Mouse (Mus musculus): ENCODE measurements around the gene 6820408C15Rik. TPM values are rescaled to one million over a fixed set of nuclear protein-coding genes. Genes with fewer than 3 reads are reported as not detected.

Gene 6820408C15Rik
- total RNA-seq (2023): not detected

DNA sequence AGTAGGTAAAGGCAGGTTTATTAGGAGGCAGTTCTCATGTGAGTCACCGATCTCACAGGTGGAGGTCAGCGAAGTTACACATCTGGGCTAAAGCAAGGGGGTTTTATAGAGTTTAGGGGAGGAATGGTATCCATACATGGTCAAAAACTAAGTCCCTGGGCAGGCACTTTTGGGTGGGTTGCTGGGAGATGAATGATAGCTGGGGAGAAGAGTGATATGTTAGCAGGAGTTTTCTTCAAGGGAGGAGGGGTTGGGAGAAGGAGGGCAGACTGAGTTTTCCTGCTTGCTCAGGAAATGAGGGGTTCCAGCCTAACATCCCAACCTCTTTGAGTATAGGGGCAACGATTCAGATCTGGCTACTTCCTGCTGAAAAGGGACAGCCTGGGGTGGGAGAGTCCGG is at the start of gene 6820408C15Rik:
6820408C15Rik (plus strand) TSS at position 301 of the 400 bp plus-strand sequence.

DNA sequence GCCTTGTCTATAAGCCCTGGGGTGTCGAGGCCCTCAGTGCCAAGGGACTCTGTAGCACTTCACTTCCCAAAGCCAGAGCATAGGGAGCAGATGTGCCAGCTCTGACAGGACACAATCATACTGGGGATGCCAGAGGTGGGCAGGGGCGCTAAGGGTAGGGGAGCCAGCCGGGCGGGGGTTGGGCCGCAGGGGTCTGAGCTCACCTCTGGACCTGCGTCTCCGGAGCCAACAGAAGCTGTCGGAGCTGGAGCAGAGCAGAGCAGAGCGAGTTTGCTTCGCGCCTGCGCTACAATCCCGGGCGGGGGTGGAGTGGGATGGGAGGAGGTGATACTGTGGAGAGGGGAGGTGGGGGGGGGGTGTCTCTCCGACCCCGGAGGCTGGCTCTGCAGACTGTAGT is 39.0 kb upstream of the 6820408C15Rik start, which contains the start of gene Nrsn2:
Nrsn2 (minus strand) TSS at position 294 of the 397 bp plus-strand sequence.

DNA sequence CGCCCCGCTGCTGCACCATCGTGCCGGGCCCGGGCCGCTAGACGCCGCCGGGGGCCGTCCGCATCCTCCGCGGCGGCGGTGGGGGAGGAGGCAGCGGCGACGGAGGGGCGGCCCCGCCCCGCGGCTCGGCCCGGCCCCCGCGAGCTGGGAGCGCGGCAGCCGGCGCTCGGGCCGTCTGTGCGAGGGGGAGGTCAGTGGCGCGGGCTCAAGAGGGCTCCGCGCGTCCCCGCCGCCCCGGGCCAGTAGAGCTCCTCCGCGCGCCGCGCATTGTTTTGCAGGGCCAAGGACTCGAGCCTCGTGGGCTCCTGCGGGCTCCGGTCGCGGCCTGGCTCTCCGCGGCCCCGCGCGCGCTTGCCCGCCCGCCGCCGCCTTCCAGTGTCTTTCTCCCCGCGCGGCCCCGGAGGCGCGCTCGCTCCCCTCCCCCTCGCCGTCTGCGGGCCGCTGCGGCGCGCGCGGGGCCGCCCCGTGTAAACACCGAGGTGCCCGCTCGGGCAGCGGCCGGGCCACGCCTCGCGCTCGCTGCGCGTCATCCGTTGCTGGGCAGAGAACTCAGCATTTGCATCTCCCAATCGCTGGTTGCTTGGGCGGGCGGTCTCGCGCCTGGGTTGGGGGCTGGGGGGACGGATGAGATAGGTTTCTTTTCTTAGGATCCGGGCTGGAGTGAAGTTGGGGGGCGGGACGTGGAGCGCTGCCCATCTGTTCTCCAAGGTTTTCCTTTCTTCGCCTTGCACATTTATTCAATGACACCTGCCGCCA is 17.5 kb upstream of the 6820408C15Rik start, which contains the start of gene Sox12:
Sox12 (minus strand) TSS at position 384 of the 756 bp plus-strand sequence.

DNA sequence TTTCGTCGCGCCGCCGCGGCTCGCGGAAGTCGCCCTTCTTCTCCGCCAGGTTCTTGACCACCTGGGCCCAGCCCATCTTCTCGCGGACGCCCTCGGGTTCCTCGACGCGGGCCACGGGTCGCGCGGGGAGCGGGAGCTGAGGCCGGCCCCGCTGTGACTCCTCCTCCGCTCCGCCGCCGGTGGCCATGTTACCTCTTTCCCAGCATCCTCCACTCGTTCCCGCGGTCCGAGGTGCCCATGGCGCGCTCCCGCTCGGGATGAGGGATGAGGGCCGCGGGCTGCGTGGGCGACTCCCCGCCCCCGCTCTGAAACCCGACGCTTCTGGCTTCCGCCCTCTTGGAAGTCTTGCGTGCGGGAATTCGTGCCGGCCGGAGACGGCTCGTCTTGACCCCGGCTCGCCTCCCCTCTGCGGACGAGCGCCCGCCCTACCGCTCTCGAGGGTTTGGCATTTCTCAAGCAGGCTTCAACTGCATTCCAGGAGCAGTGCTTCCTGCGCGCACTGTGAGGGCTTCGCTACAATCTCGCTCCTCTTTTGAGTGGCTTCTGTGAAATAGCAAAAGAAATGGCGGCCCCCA is 709 bp upstream of the 6820408C15Rik start, which contains the start of gene Zcchc3:
Zcchc3 (minus strand) TSS at position 437 of the 575 bp plus-strand sequence.

DNA sequence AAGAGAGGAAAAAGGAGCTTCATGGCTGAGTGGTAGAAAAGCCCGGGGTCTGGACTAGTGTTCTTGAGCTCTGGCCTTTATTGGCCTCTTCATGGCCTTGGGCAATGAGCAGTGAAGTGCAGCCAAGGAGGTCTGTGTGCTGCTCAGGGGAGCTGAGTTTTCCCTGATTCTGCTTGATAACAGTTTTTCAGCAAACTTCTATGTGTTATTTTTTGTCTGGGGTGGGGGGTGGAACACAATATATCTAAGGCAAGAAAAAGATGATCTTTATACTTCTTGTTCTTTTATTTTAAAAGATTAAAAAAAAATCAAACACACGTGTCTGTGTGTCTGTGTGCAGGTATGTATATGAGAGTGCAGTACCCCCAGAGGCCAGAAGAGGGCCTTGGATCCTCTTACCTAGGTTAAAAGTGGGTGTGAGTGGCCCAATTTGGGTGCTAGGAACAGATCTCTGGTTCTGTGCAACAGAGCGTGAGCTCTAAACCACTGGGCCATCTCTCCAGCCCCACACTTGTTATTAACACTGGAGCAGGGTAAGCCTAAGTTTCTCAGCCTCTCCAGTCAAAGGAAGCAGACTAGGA is 49.3 kb downstream of the 6820408C15Rik start, which contains the start of gene Defb23:
Defb23 (minus strand) TSS at position 51 of the 581 bp plus-strand sequence.

DNA sequence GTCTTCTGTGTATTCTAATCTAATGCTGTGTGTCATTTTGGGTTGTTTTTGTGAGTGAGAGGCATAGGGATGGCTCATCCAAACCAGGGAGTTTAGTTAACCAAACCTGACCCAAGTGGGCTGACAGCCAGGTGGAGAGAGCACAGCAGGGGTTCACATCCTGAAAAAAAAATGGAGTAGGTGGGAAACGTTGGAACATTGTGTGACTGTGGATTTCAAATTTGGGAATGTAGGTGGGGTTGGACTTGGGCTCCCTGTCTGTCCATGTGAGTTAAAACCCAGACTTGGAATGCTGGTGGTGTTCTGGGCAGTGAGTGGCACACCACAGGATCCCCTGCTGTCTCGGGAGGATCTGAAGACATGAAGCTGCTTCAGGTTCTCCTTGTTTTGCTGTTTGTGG is 61.4 kb downstream of the 6820408C15Rik start, which contains the start of gene Defb20:
Defb20 (plus strand) TSS at position 301 of the 400 bp plus-strand sequence.

DNA sequence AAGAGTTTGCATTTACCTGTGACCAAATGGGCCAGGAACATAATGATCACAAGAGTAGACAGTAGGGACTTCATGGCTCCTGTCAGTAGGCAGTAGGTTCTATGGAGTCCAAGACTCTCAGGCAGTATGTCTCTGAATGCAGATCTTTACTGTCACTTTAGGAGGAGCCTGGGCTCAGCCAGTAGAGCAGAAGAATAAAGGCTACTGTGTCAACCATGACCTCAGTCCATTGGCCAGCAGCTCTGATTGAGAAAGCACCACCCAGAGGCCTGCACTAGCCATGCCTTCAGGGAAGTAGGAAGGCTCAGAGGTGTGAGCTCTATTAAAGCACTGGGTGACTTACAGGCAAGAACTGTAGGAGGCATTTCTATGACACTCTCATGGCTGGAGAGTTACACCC is 74.7 kb downstream of the 6820408C15Rik start, which contains the start of gene Defb22:
Defb22 (minus strand) TSS at position 101 of the 400 bp plus-strand sequence.

Other genes starting within 250 kb of the 6820408C15Rik start
- 10 to 100 TPM; 66.3 to 70.0 TPM for gene Csnk2a1, start 188.7 kb upstream of the 6820408C15Rik start, total RNA-seq (2023)
- 10 to 100 TPM; 68.5 to 81.4 TPM for gene Tbc1d20, start 121.8 kb upstream of the 6820408C15Rik start, total RNA-seq (2023)
- gene Rbck1, start 82.9 kb upstream of the 6820408C15Rik start, total RNA-seq (2023): 100 to 1,000 TPM; 122 to 141 TPM
- 1 to 10 TPM; 1.7 to 2.0 TPM for gene Trib3, start 71.6 kb upstream of the 6820408C15Rik start, total RNA-seq (2023)
- not detected for gene Nrsn2, start 38.9 kb upstream of the 6820408C15Rik start, total RNA-seq (2023)
- under 1 TPM; 0.37 to 0.52 TPM for gene Sox12, start 17.5 kb upstream of the 6820408C15Rik start, total RNA-seq (2023)
- 1 to 10 TPM; 1.0 to 1.7 TPM for gene Zcchc3, start 560 bp upstream of the 6820408C15Rik start, total RNA-seq (2023)
- gene Defb23, start 49.0 kb downstream of the 6820408C15Rik start, total RNA-seq (2023): not detected
- not detected for gene Defb20, start 61.5 kb downstream of the 6820408C15Rik start, total RNA-seq (2023)
- gene Defb22, start 74.6 kb downstream of the 6820408C15Rik start, total RNA-seq (2023): not detected
- not detected for gene Defb26, start 96.1 kb downstream of the 6820408C15Rik start, total RNA-seq (2023)
- gene Defb28, start 102.7 kb downstream of the 6820408C15Rik start, total RNA-seq (2023): not detected
- gene Defb29, start 124.5 kb downstream of the 6820408C15Rik start, total RNA-seq (2023): not detected
- gene Gm17416, start 153.8 kb downstream of the 6820408C15Rik start, total RNA-seq (2023): not detected
- gene Defb21, start 157.2 kb downstream of the 6820408C15Rik start, total RNA-seq (2023): not detected
- not detected for gene Defb19, start 164.7 kb downstream of the 6820408C15Rik start, total RNA-seq (2023)
- gene Defb45, start 183.8 kb downstream of the 6820408C15Rik start, total RNA-seq (2023): not detected
- not detected for gene Defb36, start 188.7 kb downstream of the 6820408C15Rik start, total RNA-seq (2023)
- gene Defb25, start 207.5 kb downstream of the 6820408C15Rik start, total RNA-seq (2023): not detected
- gene Rem1, start 211.4 kb downstream of the 6820408C15Rik start, total RNA-seq (2023): 10 to 100 TPM; 15.8 to 19.4 TPM